8 mouse cellular contexts compared by ENCODE assay signal in the genomic region with DNA sequence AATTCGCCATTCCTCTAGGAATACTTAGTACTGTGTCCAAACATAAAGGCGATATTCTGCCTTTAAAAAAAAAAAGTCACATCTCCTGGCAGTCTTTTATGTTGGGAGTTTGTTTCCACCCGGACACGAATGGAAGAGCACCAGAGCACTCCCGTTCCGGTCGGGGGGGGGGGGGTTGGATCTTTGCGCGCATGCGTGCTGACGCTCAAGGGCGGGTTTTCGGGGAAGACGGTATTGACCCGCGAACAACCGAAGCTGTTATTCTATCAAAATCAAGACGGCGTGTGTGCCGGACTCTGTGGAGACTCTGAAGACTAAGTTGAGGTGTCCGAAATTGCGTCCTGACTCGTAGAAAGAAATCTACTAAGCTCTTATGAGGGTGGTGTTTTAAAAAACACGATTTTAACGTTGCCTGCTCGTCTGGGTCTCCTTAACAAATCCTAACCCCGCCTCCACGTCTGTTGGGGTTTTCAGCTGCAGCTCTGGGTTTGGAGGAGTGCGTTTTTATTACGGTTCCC. TPM values are rescaled to one million over a fixed set of nuclear protein-coding genes. Genes with fewer than 3 reads are reported as not detected.
A peak's percentile ranks its signal among the peaks of the same experiment; 100 is the strongest.
DNase-seq lines count a peak whose midpoint lies in the region; ATAC-seq and TF ChIP-seq lines count a peak whose summit lies in the region.

No protein-coding gene starts in this region.

- peak; percentile 83 for DNase-seq in MEL-GATA-1-ER (ENCODE audit: extremely low read depth, low read depth)
- peak; percentile 81 for DNase-seq in cerebellum, adult 8-10 months
- DNase-seq in forelimb bud, embryonic 11.5 days (ENCODE audit: low read depth, low spot score): peak; percentile 94
- peak; percentile 52 for DNase-seq in layer of hippocampus, adult 9-10 months (ENCODE audit: low spot score)
- peak; percentile 91 for DNase-seq in lung, postnatal 0 days (ENCODE audit: low spot score)
- DNase-seq in ovary, postnatal 14 days (ENCODE audit: low spot score): peak; percentile 72
- DNase-seq in thymus, postnatal 25 days: peak; percentile 86

- H3K4me3 ChIP-seq in lung, postnatal 0 days (ENCODE audit: low read depth, low read length): peak overlapping the region; percentile 80

- H3K36me3 ChIP-seq in lung, postnatal 0 days (ENCODE audit: insufficient read depth, low read length): peaks cover 5% of the 10 kb centered on the region; the same call in 1 of the 2 replicates

- peaks cover 3% of the 10 kb centered on the region; the same call in 1 of the 2 replicates for H3K4me1 ChIP-seq in lung, postnatal 0 days (ENCODE audit: insufficient read depth, low read depth, low read length)

- peak; percentile 58; the same call in 1 of the 2 replicates for TF ChIP-seq EP300 in lung, postnatal 0 days (IDR thresholded peaks at IDR 0.05)

- under 1% methylated on average over 30 of the region's 30 CpGs for WGBS in lung, postnatal 0 days

- ATAC-seq in hematopoietic stem cell, adult 5-6 weeks (replicated peaks in 1 of 2; ENCODE audit: insufficient read depth in 1 of 2, low FRiP score in 2 of 2, low TSS enrichment in 1 of 2, low read depth in 1 of 2, poor library complexity in 2 of 2, severe bottlenecking in 2 of 2): peak; percentile 80 to 87
- peak; percentile 86 for ATAC-seq in lung, postnatal 0 days

- H3K9ac ChIP-seq in lung, postnatal 0 days (replicated peaks; ENCODE audit: low read depth): peak overlapping the region; percentile 89

- TF ChIP-seq CTCF in lung, postnatal 0 days (IDR thresholded peaks at IDR 0.05): no peak

- H3K27ac ChIP-seq in lung, postnatal 0 days (ENCODE audit: low read length): peak overlapping the region; percentile 76

- H3K9me3 ChIP-seq in lung, postnatal 0 days (ENCODE audit: low read length): no peaks in the 10 kb centered on the region

- peak overlapping the region; percentile 97 for H3K4me2 ChIP-seq in lung, postnatal 0 days (replicated peaks; ENCODE audit: low read depth, low read length)

- H3K27me3 ChIP-seq in lung, postnatal 0 days (replicated peaks; ENCODE audit: insufficient read depth, low read length): no peaks in the 10 kb centered on the region

RNA-seq across cellular contexts. Expression of a gene that starts 0.4 kb away (rescaled TPM):
- total RNA-seq in hematopoietic stem cell, adult 5-6 weeks (2017): 21.2 and 22.5 TPM in 2 replicates
- polyA plus RNA-seq in lung, postnatal 0 days (2015; fragmentation: Nextera tagmentation; extraction: Ambion mirVana): 8.1 TPM in 2 replicates

RNA-seq across cellular contexts. Expression of a gene that starts 0.5 kb away (rescaled TPM):
- 44.6 and 49.0 TPM in 2 replicates for total RNA-seq in hematopoietic stem cell, adult 5-6 weeks (2017)
- polyA plus RNA-seq in lung, postnatal 0 days (2015; fragmentation: Nextera tagmentation; extraction: Ambion mirVana): 33.3 and 36.2 TPM in 2 replicates

RNA-seq across cellular contexts. Expression of a gene that starts 25.8 kb away (rescaled TPM):
- not detected in 2 replicates for total RNA-seq in hematopoietic stem cell, adult 5-6 weeks (2017)
- polyA plus RNA-seq in lung, postnatal 0 days (2015; fragmentation: Nextera tagmentation; extraction: Ambion mirVana): 0.86 and 1.0 TPM in 2 replicates

Comparison
In these comparisons a context has a peak if more than half of its experiments do, and no peak if none do; other contexts are left out.
1. Peak in every context shown above with its lines: DNase-seq, ATAC-seq, H3K4me3 ChIP-seq and H3K27ac ChIP-seq.